Mouse (Mus musculus) 416B (cell line): ENCODE measurements around the gene Cwc15.
"Not testable (repeated sequence)": the region's sequence is repeated elsewhere in the genome, so short reads cannot be mapped to it uniquely, and the experiment has no call there.

Experiments
- DNase-seq: peaks from one replicate; pipeline ENCODE4 v3.0.0; 2011; ENCODE audit warnings: low read depth

Cwc15 gene

DNA sequence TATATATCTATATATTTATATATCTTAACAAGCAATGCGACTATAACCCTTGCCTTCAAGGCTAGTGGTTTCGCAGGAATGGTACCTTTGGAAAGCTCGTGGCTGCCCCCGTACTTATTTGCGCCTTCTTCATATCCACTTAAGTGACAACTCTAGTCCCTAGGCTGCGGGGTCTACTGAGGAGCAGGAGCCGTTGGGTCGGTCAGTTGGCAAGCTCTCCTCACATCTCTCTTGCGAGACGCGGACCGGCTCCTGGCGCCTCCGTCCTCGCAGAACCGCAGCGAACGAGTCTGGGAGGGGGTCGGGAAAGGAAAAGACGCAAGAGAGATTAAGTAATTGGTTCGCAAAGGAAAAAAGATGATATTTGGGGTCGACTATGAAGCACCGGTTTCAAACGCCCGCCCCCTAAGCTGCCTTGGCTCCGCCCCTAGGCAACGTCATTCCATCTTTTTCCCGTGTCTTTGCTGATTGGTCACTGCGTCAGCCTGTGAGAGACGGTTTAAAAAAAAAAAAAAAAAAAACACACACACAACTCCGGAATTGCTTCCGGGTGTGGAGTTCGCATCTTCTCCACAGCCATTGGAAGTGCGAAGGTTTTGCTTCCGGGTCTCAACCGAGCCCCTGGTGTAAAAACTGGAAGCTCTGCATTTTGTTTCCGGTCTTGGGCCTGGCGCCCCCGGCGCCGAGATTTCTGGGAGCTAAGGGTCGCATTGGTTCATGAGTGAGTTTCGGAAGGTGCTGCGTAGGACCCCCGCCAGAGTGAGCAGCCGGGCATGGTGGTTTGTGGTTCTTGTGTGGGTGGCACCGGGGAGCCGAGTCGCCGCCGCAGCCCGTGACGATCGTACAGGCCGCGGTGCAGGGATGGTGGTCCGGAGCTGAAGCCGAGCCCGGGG, at the start of gene Cwc15, which contains the start of gene Kdm4d:
Cwc15 (plus strand) TSS at position 595 of the 893 bp plus-strand sequence.
Kdm4d (minus strand) TSS at position 460 of the 893 bp plus-strand sequence.
- peak; percentile 98 for DNase-seq

- DNase-seq: not testable (repeated sequence)
Measured at GRCm38 (mm10) chr9:14451120-14451519, 49.3 kb upstream of the Cwc15 start.

DNA sequence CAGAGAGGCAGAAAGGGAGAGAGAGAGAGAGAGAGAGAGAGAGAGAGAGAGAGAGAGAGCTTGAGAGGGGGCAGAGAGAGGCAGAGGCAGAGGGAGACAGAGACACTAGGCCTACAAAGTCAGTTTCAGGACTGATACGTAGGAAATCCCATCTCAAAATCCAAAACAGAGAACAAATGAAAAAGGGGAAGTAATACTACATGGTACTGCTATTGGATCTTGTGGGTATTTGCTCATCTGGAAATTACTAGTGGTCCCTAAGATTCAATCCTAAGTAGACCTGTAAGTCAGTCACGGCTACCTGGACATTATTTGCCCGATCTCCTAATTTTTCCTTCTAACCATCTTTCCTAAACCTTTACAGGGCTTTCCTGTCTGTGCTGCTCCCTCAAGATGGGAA, 44.1 kb upstream of the Cwc15 start:
- no peak for DNase-seq

DNA sequence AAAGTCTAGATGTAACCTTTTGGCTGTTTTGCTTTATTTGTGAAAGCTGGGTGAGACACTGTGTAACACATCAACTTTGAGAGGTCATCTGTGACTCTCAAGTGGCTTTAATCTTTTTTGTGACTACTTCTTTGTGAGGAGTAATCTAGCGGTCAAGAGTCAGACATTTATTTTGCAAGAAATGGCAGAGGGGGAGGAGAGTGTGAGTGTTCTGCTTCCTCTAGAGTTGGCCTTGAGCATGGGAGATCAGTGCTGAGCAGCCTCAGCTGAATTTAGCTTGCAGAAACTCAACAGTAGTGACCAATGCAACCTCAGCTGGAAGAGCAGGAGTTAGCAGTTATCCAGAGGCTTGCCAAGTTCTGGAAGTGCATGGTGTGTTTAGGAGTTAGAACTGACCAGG, 37.9 kb upstream of the Cwc15 start:
- DNase-seq: not testable (repeated sequence)

DNA sequence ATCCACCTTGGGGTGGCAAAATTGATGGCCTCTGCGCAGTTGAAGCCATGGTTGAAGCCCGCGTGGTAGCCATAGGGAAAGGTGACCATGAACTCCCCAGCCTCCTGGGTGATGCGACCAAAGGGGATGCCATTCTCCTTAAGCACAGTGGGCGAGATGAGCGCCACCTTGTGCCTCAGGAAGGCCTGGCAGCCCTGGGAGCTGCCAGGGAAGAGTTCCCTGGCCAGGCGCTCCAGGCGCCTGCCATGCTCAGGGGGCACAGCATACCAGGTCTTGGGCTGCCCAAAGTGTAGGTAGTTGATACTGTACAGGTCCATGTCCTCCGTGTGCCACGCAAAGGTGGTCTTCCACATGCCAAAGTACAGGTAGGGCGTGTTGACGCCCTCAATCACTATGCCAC, 36.7 kb upstream of the Cwc15 start:
- not testable (repeated sequence) for DNase-seq

GRCm38 (mm10) chr9:14498896-14499705, 1.3 kb upstream of the Cwc15 start:
- no peak for DNase-seq

- peak; percentile 49 for DNase-seq
Measured at GRCm38 (mm10) chr9:14500916-14501424, 553 bp downstream of the Cwc15 start.

DNA sequence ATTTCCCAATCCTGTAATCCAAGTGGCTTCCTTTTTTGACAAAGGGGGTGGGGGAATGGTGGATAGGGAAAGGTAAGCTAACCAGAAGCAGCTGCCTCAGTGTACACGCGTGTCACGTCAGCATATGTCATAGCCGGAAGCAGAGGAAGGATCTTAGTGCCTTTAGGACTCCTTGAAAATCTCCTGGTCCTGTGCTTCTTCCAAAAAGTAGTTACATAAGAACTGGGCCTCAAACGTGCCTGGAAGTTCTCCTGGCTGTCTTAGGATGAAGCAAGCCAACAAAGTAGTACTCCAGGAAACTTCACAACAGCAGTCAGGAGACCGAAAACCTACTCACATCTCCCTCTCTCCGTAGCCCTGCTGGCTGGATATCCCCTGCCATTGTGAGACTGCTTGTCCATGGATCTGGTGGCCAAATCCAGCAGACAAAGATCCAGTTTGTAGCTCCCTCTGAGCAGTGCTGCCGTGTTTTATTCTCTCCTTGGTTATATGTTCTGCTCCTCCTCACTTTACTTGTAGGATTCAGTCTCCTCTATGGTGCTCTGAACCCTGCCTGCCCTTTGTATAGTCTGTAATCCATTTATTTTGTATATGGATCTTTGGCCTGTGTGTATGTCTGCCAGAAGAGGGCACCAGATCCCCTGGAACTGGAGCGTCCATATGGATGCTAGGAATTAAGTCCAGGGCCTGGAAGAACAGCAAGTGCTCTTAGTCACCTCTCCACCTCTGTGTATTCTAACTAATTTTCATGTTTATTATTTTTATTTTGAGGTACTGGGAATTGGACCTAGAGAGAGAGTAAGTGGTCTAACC, 12.4 kb downstream of the Cwc15 start:
- peak; percentile 27 for DNase-seq

DNA sequence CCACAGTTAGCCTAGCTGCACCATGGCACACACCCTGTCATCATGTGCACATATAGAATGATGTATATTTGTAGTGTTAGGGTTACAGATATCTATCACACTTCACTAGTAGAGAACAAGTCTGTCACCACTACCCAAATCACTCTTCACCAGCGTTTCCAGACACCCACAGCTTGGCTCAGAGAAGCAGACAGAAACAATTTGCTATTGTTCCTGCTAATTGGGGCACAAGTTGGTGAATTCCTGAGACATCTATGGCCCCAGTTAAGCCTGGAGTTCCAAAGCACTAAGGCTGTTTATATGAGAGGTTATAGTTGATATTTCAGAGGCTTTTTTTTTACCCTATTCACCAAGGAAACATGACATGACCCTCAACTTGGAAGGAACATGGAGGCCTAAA, 16.9 kb downstream of the Cwc15 start:
- DNase-seq: no peak

DNA sequence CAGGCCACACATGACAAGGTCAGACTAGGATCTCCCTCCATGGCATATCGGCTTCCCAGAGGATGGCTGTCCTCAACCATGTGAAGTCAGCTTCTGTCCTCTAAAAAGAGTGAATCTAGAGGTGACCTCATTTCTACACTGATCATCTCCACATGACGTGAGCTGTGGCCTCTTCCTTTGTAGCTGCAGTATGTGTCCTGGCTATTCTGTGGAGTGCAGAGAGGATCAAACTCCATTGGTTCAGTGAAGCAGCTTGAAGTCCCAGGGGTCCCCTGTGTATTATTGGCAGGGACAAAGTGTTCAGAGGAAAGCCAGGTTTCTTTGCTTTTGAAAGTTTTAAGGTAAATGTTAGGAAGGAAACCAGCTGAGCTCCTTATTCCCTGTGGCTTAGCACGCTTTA, 17.7 kb downstream of the Cwc15 start:
- DNase-seq: no peak

- DNase-seq: no peak
Measured at GRCm38 (mm10) chr9:14520971-14521670, 20.7 kb downstream of the Cwc15 start.

DNA sequence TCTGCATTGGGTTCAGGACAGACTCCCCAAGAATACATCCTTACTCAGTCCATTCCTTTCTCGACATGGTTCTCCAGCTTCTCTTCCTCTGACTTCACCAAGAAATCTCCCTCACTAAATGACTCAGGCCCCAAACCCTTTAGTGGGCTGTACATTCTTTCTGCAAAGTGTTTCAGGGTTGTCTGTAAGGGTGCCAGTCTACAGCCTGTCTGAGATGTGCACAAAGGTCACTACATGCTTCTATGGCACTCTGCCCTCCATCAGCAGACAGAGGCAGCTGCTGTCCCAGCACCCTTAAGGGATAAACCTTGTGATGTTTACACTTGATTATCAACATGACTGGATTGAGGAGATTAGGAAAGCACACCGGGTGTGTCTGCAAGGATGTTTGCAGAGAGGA, 21.3 kb downstream of the Cwc15 start:
- DNase-seq: no peak

DNA sequence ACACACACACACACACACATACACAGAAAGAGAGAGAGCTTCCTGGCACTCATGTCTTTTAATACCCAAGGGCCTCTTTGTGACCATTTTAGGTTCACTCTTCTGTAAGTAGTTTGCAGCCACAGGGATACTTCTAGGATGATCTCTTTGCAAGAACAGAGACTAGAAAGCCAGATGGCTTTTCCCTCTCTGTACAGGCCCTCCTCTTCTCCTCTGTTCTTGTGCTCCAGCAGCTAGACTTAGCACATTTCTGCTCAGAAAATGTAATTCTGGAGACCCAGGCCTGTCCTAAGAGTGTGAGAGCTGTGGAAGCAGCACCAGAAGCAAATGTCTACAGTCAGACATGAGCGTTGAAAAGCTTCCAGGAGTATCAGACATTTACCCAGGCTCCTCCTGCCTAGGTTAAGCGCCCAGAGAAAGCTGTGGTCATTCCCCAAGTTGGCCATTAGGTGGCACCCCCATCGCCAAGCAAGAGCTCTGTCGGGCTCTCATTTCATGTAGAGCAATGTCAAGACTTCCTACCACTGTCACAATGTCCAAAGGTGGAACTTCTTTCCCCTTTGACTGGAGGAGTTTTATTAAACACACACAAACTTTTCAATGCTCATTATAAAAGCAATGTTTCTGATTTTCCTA, 23.1 kb downstream of the Cwc15 start:
- peak; percentile 77 for DNase-seq

GRCm38 (mm10) chr9:14530004-14530403, 29.6 kb downstream of the Cwc15 start:
- no peak for DNase-seq

DNA sequence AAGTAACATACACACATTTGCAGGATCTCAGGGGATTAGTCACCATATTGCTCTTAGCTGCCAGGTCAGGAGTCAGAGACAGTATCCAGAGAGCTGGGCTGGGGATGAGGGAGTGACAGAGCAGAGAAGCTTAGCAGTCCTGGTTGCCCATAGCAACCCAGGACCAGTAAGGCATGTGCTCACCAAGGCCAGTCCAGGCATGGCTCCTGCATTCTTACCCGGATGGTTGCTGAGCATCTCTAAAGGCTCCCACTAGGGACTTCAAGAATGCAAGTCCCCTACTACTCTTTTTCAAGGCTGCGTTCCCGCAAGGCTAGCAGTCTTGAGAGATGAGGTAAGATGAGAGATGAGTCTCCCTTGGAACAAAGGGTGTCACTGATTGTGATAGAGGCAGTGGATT, 31.9 kb downstream of the Cwc15 start:
- no peak for DNase-seq

DNA sequence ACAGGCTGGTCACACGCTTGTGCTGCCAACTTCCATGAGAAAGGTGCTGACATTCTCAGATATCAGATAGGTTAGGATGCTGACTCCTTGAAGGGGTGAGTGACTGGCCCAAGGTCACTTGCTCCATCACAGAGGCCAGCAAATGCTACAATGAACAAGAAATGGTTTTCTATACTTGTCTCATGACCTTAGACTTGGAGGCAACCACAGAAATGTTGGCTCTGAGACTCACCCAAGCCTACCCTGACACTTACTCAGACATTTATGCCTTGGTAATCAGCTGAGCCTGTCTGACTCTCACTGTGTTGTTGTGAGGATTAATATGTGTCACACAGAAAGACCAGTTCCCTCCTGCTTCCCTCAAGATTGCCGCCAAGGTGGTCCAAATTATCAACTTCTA, 33.2 kb downstream of the Cwc15 start:
- DNase-seq: no peak

DNA sequence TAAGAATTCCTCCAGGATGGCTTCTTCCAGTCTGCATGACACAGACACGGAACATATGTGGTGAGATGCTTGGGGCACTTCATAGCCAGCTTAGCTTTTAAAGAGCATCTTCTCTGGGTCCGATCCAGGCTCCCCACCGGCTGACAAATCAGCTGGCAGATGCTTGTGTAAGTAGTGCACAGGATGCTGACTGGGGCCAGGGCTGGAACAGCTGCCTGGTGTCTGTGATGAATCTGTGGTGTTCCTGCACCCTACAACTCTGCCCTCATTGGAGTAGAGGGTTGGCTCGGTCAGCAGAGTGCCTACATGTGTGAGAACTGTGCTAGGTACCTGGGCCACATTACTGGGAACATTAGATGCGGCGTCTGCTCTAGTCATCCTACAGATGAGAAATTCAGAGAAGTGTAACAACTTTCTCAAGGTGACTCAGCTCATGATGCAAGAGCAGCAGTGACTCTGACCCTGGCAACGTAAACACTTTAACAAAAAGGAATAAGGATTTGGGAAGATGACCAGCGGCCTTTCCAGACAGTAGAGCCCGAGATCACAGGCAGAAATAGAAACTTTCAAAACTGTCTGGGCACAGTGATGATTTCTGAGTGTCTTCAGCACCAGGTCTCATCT, 34.5 kb downstream of the Cwc15 start:
- peak; percentile 10 for DNase-seq

DNA sequence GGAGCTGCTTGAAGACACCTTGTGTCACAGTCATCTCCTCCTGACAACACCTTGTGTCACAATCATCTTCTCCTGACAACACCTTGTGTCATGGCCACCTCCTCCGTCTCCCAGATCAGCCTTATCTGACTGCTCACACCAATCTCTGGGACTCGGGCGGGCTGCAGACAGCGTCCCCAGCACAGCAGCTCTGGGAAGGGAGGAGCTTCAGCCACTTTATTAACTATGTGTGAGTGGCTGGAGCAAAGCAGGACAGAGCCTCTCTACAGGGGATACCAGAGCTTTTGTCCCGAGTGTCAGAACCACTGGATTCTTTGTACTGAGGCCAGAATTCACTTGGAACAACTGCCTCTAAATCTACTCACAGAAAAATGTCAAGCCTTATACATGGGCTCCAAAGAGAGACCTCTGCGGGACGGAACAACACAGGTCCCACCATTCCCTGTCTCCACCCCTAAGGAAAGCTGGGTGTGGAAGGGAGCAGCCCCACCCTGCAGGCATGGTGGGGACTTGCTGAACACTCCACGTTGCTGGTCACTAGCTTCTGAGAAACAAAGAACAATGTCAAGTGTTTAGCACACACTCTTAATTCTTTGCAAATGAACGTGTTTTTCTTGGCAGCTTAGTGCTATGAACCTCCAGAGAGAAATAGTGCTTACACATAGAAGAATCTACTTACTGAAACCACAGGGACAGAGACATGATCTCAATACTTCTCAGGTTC, 43.8 kb downstream of the Cwc15 start:
- DNase-seq: no peak

GRCm38 (mm10) chr9:14547584-14548365, 47.4 kb downstream of the Cwc15 start:
- no peak for DNase-seq
